Mouse (Mus musculus) forebrain, embryonic 14.5 days (tissue): ENCODE measurements around the gene 4930550C14Rik. TPM values are rescaled to one million over a fixed set of nuclear protein-coding genes. Genes with fewer than 3 reads are reported as not detected.

Source experiments
- ATAC-seq: fragments of 200-750 bp; cut with Nextera tagmentation; 2 replicates; pipeline ENCODE4 v1.8.0; 2017; ENCODE audit warnings: mild to moderate bottlenecking, moderate library complexity
- DNase-seq: peaks from one replicate; pipeline ENCODE4 v3.0.0-alpha.2; 2015; ENCODE audit warnings: low spot score
- H3K27ac ChIP-seq: fragments of 300-500 bp; sonication (generic); 2 replicates; pipeline ENCODE4 v1.5.1; 2014; ENCODE audit warnings: low read depth, mild to moderate bottlenecking, control low read depth, low read length, moderate library complexity
- H3K27me3 ChIP-seq: fragments of 300-500 bp; sonication (generic); replicated peaks from 2 replicates; pipeline ENCODE4 v1.6.1; 2014; ENCODE audit warnings: low read length, control low read depth, mixed read lengths; ENCODE audit not compliant: control insufficient read depth, insufficient read depth
- H3K36me3 ChIP-seq: fragments of 300-500 bp; sonication (generic); 2 replicates; pipeline ENCODE4 v1.6.1; 2014; ENCODE audit warnings: low read length, control low read depth; ENCODE audit not compliant: control insufficient read depth, insufficient read depth
- H3K4me1 ChIP-seq: fragments of 300-500 bp; sonication (generic); 2 replicates; pipeline ENCODE4 v1.6.1; 2014; ENCODE audit warnings: antibody characterized with exemption, low read length, control low read depth; ENCODE audit not compliant: control insufficient read depth, insufficient read depth
- H3K4me2 ChIP-seq: fragments of 300-500 bp; sonication (generic); 2 replicates; pipeline ENCODE4 v1.6.1; 2014; ENCODE audit warnings: mild to moderate bottlenecking, control low read depth, low read length
- H3K4me3 ChIP-seq: fragments of 300-500 bp; sonication (generic); 2 replicates; pipeline ENCODE4 v1.5.1; 2014; ENCODE audit warnings: low read depth, low read length, control low read depth
- H3K9ac ChIP-seq: fragments of 300-500 bp; sonication (generic); 2 replicates; pipeline ENCODE4 v1.6.1; 2014; ENCODE audit warnings: mild to moderate bottlenecking, low read length, control low read depth, moderate library complexity
- H3K9me3 ChIP-seq: fragments of 300-500 bp; sonication (generic); replicated peaks from 2 replicates; pipeline ENCODE4 v1.6.1; 2016; ENCODE audit warnings: low read length, control low read depth, mixed read lengths; ENCODE audit not compliant: control insufficient read depth
- WGBS: fragments of 180-500 bp; shearing (Covaris S2); extraction: QIAGEN DNeasy Blood & Tissue Kit; methylation state at CpG from one replicate; pipeline ENCODE4 v1.1.7; 2014; 5-methylcytosine and 5-hydroxymethylcytosine counted together
- polyA plus RNA-seq: library from polyadenylated mRNA; unstranded; fragments of >200 nt; fragmentation: Nextera tagmentation; extraction: Ambion mirVana; gene quantifications from 2 replicates; pipeline ENCODE4 v1.2.1, GENCODE M21; 2014

4930550C14Rik gene
- polyA plus RNA-seq, 1 experiment from 2014 or later, result 0.17 TPM

- Histone ChIP-seq H3K4me3 (no peak overlapping the region), H3K27ac (no peak overlapping the region), H3K9ac (no peak overlapping the region), H3K4me1 (no peaks in the 10 kb centered on the region), H3K4me2 (no peak overlapping the region), H3K9me3 (no peaks in the 10 kb centered on the region), H3K27me3 (no peaks in the 10 kb centered on the region), H3K36me3 (no peaks in the 10 kb centered on the region)
- no peak for DNase-seq
- 93% methylated on average over 3 of the region's 3 CpGs for WGBS
- ATAC-seq, result no peak
Measured at GRCm38 (mm10) chr9:53409427-53409826, 7.3 kb downstream of the 4930550C14Rik start.

- Histone ChIP-seq H3K4me2 (no peak overlapping the region), H3K4me1 (no peaks in the 10 kb centered on the region), H3K9ac (no peak overlapping the region), H3K27me3 (no peaks in the 10 kb centered on the region), H3K4me3 (no peak overlapping the region), H3K9me3 (no peaks in the 10 kb centered on the region), H3K27ac (no peak overlapping the region), H3K36me3 (no peaks in the 10 kb centered on the region)
- WGBS, result 80% methylated on average over 9 of the region's 9 CpGs
- DNase-seq (no peak), ATAC-seq (no peak)
Measured at GRCm38 (mm10) chr9:53422133-53422896, 20.2 kb downstream of the 4930550C14Rik start.

DNA sequence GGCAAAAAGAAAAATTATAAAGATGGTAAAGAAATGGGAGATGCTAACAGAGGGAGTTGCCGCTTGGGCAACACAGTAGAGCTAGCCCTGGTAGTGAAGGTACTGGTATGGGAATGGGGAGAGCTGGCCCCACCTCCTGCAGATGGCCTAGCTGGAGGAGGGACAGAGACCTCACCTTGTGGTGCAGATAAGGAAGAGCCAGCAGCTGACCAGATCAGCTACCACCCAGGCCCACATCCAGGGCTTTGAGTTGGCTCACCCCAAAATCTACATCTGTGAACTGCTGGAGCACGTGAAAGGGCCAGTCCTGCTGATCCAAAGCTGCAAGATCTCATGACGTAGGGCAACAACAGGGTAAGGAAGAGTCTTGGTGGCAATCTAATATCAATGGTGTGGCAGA lies 24.6 kb downstream of the 4930550C14Rik start:
- Histone ChIP-seq H3K9me3 (no peaks in the 10 kb centered on the region), H3K27ac (no peak overlapping the region), H3K4me1 (no peaks in the 10 kb centered on the region), H3K4me2 (no peak overlapping the region), H3K36me3 (no peaks in the 10 kb centered on the region), H3K9ac (no peak overlapping the region), H3K4me3 (no peak overlapping the region), H3K27me3 (no peaks in the 10 kb centered on the region)
- no peak for DNase-seq
- 95% methylated on average over 3 of the region's 3 CpGs for WGBS
- ATAC-seq, result no peak

- no peaks in the 10 kb centered on the region for H3K9me3 ChIP-seq
- H3K4me1 ChIP-seq, result no peaks in the 10 kb centered on the region
- H3K4me2 ChIP-seq, result no peak overlapping the region
- no peak overlapping the region for H3K9ac ChIP-seq
- no peak for ATAC-seq
- no peak overlapping the region for H3K4me3 ChIP-seq
- DNase-seq, result no peak
- H3K27me3 ChIP-seq, result no peaks in the 10 kb centered on the region
- WGBS, result 88% methylated on average over 3 of the region's 3 CpGs
- no peaks in the 10 kb centered on the region for H3K36me3 ChIP-seq
- no peak overlapping the region for H3K27ac ChIP-seq
Measured at GRCm38 (mm10) chr9:53427638-53428037, 25.5 kb downstream of the 4930550C14Rik start.

- ATAC-seq (no peak), DNase-seq (no peak)
- WGBS, result 93% methylated on average over 14 of the region's 14 CpGs
- Histone ChIP-seq H3K4me2 (no peak overlapping the region), H3K36me3 (peaks cover 19% of the 10 kb centered on the region), H3K4me1 (no peaks in the 10 kb centered on the region), H3K9me3 (no peaks in the 10 kb centered on the region), H3K4me3 (no peak overlapping the region), H3K27ac (no peak overlapping the region), H3K9ac (no peak overlapping the region), H3K27me3 (no peaks in the 10 kb centered on the region)
Measured at GRCm38 (mm10) chr9:53435830-53436570, 33.9 kb downstream of the 4930550C14Rik start.

DNA sequence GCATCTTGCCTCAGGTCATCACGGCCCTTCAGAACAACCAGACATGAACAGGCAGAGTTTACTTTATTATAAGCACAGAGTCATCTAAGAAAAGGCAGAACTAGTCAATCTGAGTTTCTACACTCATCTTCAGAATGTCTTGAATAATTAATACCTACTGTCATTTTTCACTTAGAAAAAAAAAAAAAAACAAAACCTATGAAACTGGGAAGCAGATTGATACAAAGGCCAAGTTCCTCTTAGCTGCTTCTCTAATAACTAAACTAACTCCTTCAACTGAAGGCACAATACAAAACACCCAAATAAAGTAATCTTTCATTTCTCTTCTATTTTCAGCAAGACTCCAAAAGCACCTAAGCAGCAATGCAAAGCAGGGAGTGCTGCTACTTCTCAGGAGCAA lies 48.5 kb downstream of the 4930550C14Rik start:
- H3K4me3 ChIP-seq, result no peak overlapping the region
- H3K27me3 ChIP-seq, result no peaks in the 10 kb centered on the region
- no peaks in the 10 kb centered on the region for H3K9me3 ChIP-seq
- no peaks in the 10 kb centered on the region for H3K4me1 ChIP-seq
- 94% methylated on average over 1 of the region's 1 CpGs for WGBS
- no peak for DNase-seq
- H3K9ac ChIP-seq, result no peak overlapping the region
- H3K27ac ChIP-seq, result no peak overlapping the region
- peaks cover 65% of the 10 kb centered on the region for H3K36me3 ChIP-seq
- H3K4me2 ChIP-seq, result no peak overlapping the region
- no peak for ATAC-seq

DNA sequence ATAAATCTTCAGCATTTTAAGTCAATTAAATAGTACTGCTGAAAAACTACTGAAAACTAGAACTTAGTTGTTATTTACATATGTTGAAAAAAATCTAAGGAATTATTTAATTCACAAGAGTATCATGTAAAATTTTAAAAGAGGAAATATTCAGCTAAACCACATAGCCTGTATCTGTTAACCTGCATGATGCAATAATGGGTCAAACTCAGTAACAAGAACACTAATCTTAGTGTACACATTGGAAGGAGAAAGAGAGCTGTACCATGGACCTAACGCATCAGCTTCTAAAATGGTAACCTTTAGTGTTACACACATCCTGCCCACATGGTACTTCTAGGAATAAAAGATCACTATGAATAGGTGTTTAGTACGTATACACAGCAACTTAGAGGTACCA lies 49.9 kb downstream of the 4930550C14Rik start:
- WGBS, result 94% methylated on average over 2 of the region's 2 CpGs
- Histone ChIP-seq H3K9me3 (no peaks in the 10 kb centered on the region), H3K36me3 (peaks cover 65% of the 10 kb centered on the region), H3K4me2 (no peak overlapping the region), H3K4me1 (no peaks in the 10 kb centered on the region), H3K9ac (no peak overlapping the region), H3K4me3 (no peak overlapping the region), H3K27me3 (no peaks in the 10 kb centered on the region), H3K27ac (no peak overlapping the region)
- ATAC-seq (no peak), DNase-seq (no peak)

DNA sequence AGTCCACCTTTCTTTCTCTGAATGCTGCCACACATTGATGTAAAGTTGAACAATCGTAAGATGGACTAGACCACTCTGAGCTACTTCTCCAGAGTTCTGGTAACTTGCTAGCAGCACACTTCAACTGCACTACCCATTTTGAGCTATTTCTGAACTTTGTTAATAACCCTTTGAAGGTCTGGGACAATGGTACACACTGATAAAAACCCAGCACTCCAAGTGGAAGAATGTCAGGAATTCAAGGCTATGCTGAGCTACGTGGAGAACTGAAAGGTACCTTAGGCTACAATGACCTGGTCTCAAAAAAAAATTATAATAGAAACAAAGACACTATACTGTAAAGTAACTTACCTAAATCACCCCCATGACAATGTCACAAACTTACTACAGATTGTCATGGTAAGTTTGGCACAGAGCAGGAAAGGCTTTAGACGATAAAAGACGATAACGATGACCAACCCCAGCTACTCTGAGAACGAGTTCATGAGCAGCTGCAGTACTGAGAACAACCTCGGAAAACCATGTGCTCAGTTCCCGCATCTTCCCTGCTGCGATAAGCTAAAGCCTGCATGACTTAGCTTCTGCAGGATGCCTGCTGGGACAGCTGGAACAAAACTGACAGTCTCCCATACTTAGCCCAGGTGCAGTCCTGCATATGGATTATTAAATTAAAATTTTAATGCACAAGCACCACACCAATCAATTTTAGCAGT lies 70.8 kb downstream of the 4930550C14Rik start:
- Histone ChIP-seq H3K4me1 (no peaks in the 10 kb centered on the region), H3K36me3 (peaks cover 21% of the 10 kb centered on the region), H3K4me3 (no peak overlapping the region), H3K4me2 (no peak overlapping the region), H3K27me3 (no peaks in the 10 kb centered on the region), H3K27ac (no peak overlapping the region), H3K9ac (no peak overlapping the region), H3K9me3 (no peaks in the 10 kb centered on the region)
- 81% methylated on average over 9 of the region's 9 CpGs for WGBS
- ATAC-seq (no peak), DNase-seq (no peak)
